ENCODE assay signal across 31 mouse cellular contexts in genomic region chr10:93097439-93097838, GRCm38 (mm10). TPM values are rescaled to one million over a fixed set of nuclear protein-coding genes. Genes with fewer than 3 reads are reported as not detected.
"Had no signal": no experiment of that assay in that cellular context is flagged by ENCODE, and none has a peak within 500 bp of the region (broad histone marks: within the 10 kb centered on the region; RNA-seq: fewer than 3 reads in every experiment).

No protein-coding gene starts in this region.

- DNase-seq: left cerebral cortex, postnatal 4 days; liver; liver, embryonic 13.5 days; liver, postnatal 0 days; lung, adult 18-20 months; lung, adult 2 months; lung, embryonic 14.5 days; lung, postnatal 10 days; lung, postnatal 14 days; lung, postnatal 36 days; lung, postnatal 4 days had no signal

- H3K9ac ChIP-seq: limb, embryonic 12.5 days; limb, embryonic 13.5 days; limb, embryonic 15.5 days; liver, embryonic 12.5 days; liver, embryonic 13.5 days; liver, embryonic 14.5 days; liver, embryonic 15.5 days; liver, postnatal 0 days; lung, embryonic 14.5 days; lung, embryonic 15.5 days; midbrain, embryonic 12.5 days; midbrain, embryonic 13.5 days; midbrain, embryonic 15.5 days had no signal

- H3K27ac ChIP-seq: left cerebral cortex, adult 2 months; limb, embryonic 10.5 days; limb, embryonic 12.5 days; limb, embryonic 13.5 days; limb, embryonic 15.5 days; liver, embryonic 12.5 days; liver, embryonic 13.5 days; liver, embryonic 14.5 days; liver, embryonic 15.5 days; macrophage; midbrain, embryonic 10.5 days; midbrain, embryonic 12.5 days; midbrain, embryonic 13.5 days; midbrain, embryonic 15.5 days had no signal

- H3K9me3 ChIP-seq: limb, embryonic 10.5 days; limb, embryonic 15.5 days; liver, embryonic 12.5 days; liver, embryonic 13.5 days; liver, embryonic 15.5 days; lung, embryonic 15.5 days; midbrain, embryonic 10.5 days; midbrain, embryonic 12.5 days; midbrain, embryonic 13.5 days; midbrain, embryonic 15.5 days had no signal

- ATAC-seq: liver, embryonic 12.5 days; liver, postnatal 0 days; lung, postnatal 0 days; midbrain, embryonic 13.5 days; midbrain, embryonic 15.5 days; midbrain, embryonic 16.5 days had no signal

- H3K4me3 ChIP-seq: left cerebral cortex, adult 2 months; limb, embryonic 10.5 days; limb, embryonic 12.5 days; limb, embryonic 13.5 days; limb, embryonic 15.5 days; liver, embryonic 12.5 days; liver, embryonic 13.5 days; liver, embryonic 15.5 days; lung, embryonic 15.5 days; megakaryocyte, embryonic 14.5 days; midbrain, embryonic 10.5 days; midbrain, embryonic 12.5 days; midbrain, embryonic 13.5 days; midbrain, embryonic 15.5 days; myocyte had no signal

- H3K27me3 ChIP-seq: limb, embryonic 12.5 days; limb, embryonic 13.5 days; limb, embryonic 15.5 days; liver, embryonic 12.5 days; liver, embryonic 13.5 days; liver, embryonic 15.5 days; lung, embryonic 15.5 days; megakaryocyte, embryonic 14.5 days; midbrain, embryonic 12.5 days; midbrain, embryonic 13.5 days; midbrain, embryonic 15.5 days had no signal

- H3K36me3 ChIP-seq: limb, embryonic 10.5 days; limb, embryonic 12.5 days; limb, embryonic 13.5 days; limb, embryonic 15.5 days; liver, embryonic 12.5 days; liver, embryonic 13.5 days; liver, embryonic 15.5 days; lung, embryonic 15.5 days; midbrain, embryonic 10.5 days; midbrain, embryonic 12.5 days; midbrain, embryonic 13.5 days; midbrain, embryonic 15.5 days had no signal

- H3K4me1 ChIP-seq: limb, embryonic 10.5 days; liver, embryonic 13.5 days; liver, embryonic 15.5 days; lung, embryonic 15.5 days; midbrain, embryonic 10.5 days; midbrain, embryonic 12.5 days; midbrain, embryonic 13.5 days; midbrain, embryonic 15.5 days had no signal

- H3K4me2 ChIP-seq: limb, embryonic 12.5 days; limb, embryonic 13.5 days; limb, embryonic 15.5 days; liver, embryonic 11.5 days; liver, embryonic 12.5 days; liver, embryonic 13.5 days; liver, embryonic 15.5 days; lung, embryonic 14.5 days; lung, embryonic 15.5 days; midbrain, embryonic 12.5 days; midbrain, embryonic 13.5 days; midbrain, embryonic 15.5 days had no signal

RNA-seq across cellular contexts. Expression of gene Cfap54, which starts 16.0 kb away (rescaled TPM):
- polyA plus RNA-seq: liver, embryonic 16.5 days; macrophage had no signal
